Mouse (Mus musculus) stomach, postnatal 0 days (tissue): ENCODE measurements at regions not wholly inside any gene's neighbourhood (a gene's known extent, or its start where the extent isn't known, plus 50 kb on each side); places are given as distances from the start of the nearest gene placed in this dataset.

ENCODE experiments used
- ATAC-seq: fragments of 200-750 bp; cut with Nextera tagmentation; 2 replicates; pipeline ENCODE4 v1.8.0; 2017; ENCODE audit not compliant: low FRiP score, low TSS enrichment
- DNase-seq: peaks from one replicate; pipeline ENCODE4 v3.0.0-alpha.2; 2016; ENCODE audit warnings: low spot score
- H3K27ac ChIP-seq: fragments of 300-500 bp; sonication (generic); replicated peaks from 2 replicates; pipeline ENCODE4 v1.5.1; 2014; ENCODE audit warnings: mild to moderate bottlenecking, control low read depth
- H3K27me3 ChIP-seq: fragments of 300-500 bp; sonication (generic); 2 replicates; pipeline ENCODE4 v1.6.1; 2014; ENCODE audit warnings: low read length; ENCODE audit not compliant: control insufficient read depth, insufficient read depth
- H3K36me3 ChIP-seq: fragments of 300-500 bp; sonication (generic); 2 replicates; pipeline ENCODE4 v1.6.1; 2014; ENCODE audit warnings: low read length, mixed read lengths; ENCODE audit not compliant: control insufficient read depth, insufficient read depth
- H3K4me1 ChIP-seq: fragments of 300-500 bp; sonication (generic); replicated peaks from 2 replicates; pipeline ENCODE4 v1.6.1; 2014; ENCODE audit warnings: antibody characterized with exemption; ENCODE audit not compliant: control insufficient read depth, insufficient read depth
- H3K4me2 ChIP-seq: fragments of 300-500 bp; sonication (generic); replicated peaks from 2 replicates; pipeline ENCODE4 v1.6.1; 2014; ENCODE audit warnings: low read depth, mild to moderate bottlenecking, control low read depth, moderate library complexity
- H3K4me3 ChIP-seq: fragments of 300-500 bp; sonication (generic); 2 replicates; pipeline ENCODE4 v1.5.1; 2014; ENCODE audit warnings: low read depth, low read length, control low read depth
- H3K9ac ChIP-seq: fragments of 300-500 bp; sonication (generic); 2 replicates; pipeline ENCODE4 v1.6.1; 2014; ENCODE audit warnings: mild to moderate bottlenecking, low read length, control low read depth, mixed read lengths
- H3K9me3 ChIP-seq: fragments of 300-500 bp; sonication (generic); 2 replicates; pipeline ENCODE4 v1.6.1; 2016; ENCODE audit warnings: low read length; ENCODE audit not compliant: control insufficient read depth
- CTCF ChIP-seq: IDR thresholded peaks from 2 replicates; pipeline ENCODE4 v1.5.1; 2016; ENCODE audit warnings: antibody characterized with exemption, low read depth, mild to moderate bottlenecking, moderate library complexity
- EP300 ChIP-seq: optimal IDR thresholded peaks from 2 replicates; pipeline ENCODE3; 2016; ENCODE audit warnings: antibody characterized with exemption
- WGBS: fragments of 180-500 bp; shearing (Covaris S2); extraction: QIAGEN DNeasy Blood & Tissue Kit; methylation state at CpG from one replicate; pipeline ENCODE4 v1.1.7; 2014; 5-methylcytosine and 5-hydroxymethylcytosine counted together

GRCm38 (mm10) chr10:41018888-41019287 is 53.2 kb downstream of the Gpr6 start:
- no peak for DNase-seq
- TF ChIP-seq EP300: no peak
- no peak for TF ChIP-seq CTCF
- H3K36me3 ChIP-seq: no peaks in the 10 kb centered on the region
- no peaks in the 10 kb centered on the region for H3K9me3 ChIP-seq
- WGBS: 56% methylated on average over 5 of the region's 5 CpGs
- no peak overlapping the region for H3K4me2 ChIP-seq
- no peak overlapping the region for H3K4me3 ChIP-seq
- no peaks in the 10 kb centered on the region for H3K27me3 ChIP-seq
- no peak overlapping the region for H3K9ac ChIP-seq
- no peak for ATAC-seq
- H3K4me1 ChIP-seq: no peaks in the 10 kb centered on the region
- no peak overlapping the region for H3K27ac ChIP-seq

- H3K27ac ChIP-seq: no peak overlapping the region
- no peak overlapping the region for H3K4me3 ChIP-seq
- ATAC-seq: no peak
Measured at GRCm38 (mm10) chr10:41016547-41016946, 55.5 kb downstream of the Gpr6 start.

GRCm38 (mm10) chr10:41015654-41016053 is 56.4 kb downstream of the Gpr6 start:
- H3K27ac ChIP-seq: no peak overlapping the region
- 0 out of 2 replicates have a peak, but pooled peaks have one; percentile 49 for ATAC-seq
- H3K9me3 ChIP-seq: no peaks in the 10 kb centered on the region
- no peaks in the 10 kb centered on the region for H3K27me3 ChIP-seq
- no peak overlapping the region for H3K9ac ChIP-seq
- 30% methylated on average over 4 of the region's 4 CpGs for WGBS
- H3K4me3 ChIP-seq: no peak overlapping the region
- no peak overlapping the region for H3K4me2 ChIP-seq
- H3K36me3 ChIP-seq: no peaks in the 10 kb centered on the region
- H3K4me1 ChIP-seq: no peaks in the 10 kb centered on the region
- TF ChIP-seq EP300: no peak
- peak; percentile 76 for TF ChIP-seq CTCF
- DNase-seq: peak; percentile 74

More at GRCm38 (mm10) chr10:41016547-41016946, 55.5 kb downstream of the Gpr6 start:
- TF ChIP-seq CTCF (no peak), EP300 (no peak)
- DNase-seq: no peak
- no peaks in the 10 kb centered on the region for H3K4me1 ChIP-seq
- 33% methylated on average over 7 of the region's 7 CpGs for WGBS
- no peak overlapping the region for H3K4me2 ChIP-seq
- H3K27me3 ChIP-seq: no peaks in the 10 kb centered on the region
- H3K36me3 ChIP-seq: no peaks in the 10 kb centered on the region
- H3K9me3 ChIP-seq: no peaks in the 10 kb centered on the region
- H3K9ac ChIP-seq: no peak overlapping the region

GRCm38 (mm10) chr10:41010585-41010984 is 61.5 kb downstream of the Gpr6 start:
- Histone ChIP-seq H3K9me3 (no peaks in the 10 kb centered on the region), H3K4me2 (no peak overlapping the region), H3K36me3 (no peaks in the 10 kb centered on the region), H3K27ac (no peak overlapping the region), H3K27me3 (no peaks in the 10 kb centered on the region), H3K4me1 (no peaks in the 10 kb centered on the region), H3K9ac (no peak overlapping the region), H3K4me3 (no peak overlapping the region)
- DNase-seq (no peak), ATAC-seq (no peak)
- no peak for TF ChIP-seq EP300
- no peak for TF ChIP-seq CTCF
- 81% methylated on average over 2 of the region's 2 CpGs for WGBS

DNA sequence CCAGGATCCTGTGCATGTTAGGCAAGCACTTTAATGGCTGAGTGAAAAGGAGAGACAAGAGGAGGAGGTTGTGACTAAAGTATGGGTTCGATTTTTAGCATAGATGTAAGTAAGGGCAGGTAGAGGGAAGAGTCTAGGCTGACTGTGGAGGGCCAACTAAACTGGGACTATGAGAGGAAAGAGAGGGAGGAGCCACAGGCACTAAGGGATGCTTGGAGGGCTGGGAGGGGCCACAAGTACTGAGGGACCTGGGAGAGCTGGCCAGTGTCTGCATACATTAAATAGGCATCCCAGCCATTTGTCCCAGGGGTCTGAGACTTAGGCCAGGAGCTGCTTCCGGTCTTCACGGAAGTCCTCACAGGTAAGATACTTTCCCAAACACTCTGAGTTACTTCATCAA is 64.2 kb downstream of the Gpr6 start:
- DNase-seq (no peak), ATAC-seq (no peak)
- no peak overlapping the region for H3K4me3 ChIP-seq
- no peaks in the 10 kb centered on the region for H3K36me3 ChIP-seq
- WGBS: 74% methylated on average over 3 of the region's 3 CpGs
- H3K27me3 ChIP-seq: no peaks in the 10 kb centered on the region
- H3K27ac ChIP-seq: no peak overlapping the region
- no peaks in the 10 kb centered on the region for H3K9me3 ChIP-seq
- H3K4me2 ChIP-seq: no peak overlapping the region
- TF ChIP-seq EP300: no peak
- TF ChIP-seq CTCF: no peak
- no peak overlapping the region for H3K9ac ChIP-seq
- H3K4me1 ChIP-seq: no peaks in the 10 kb centered on the region

- no peak for TF ChIP-seq CTCF
- no peak for TF ChIP-seq EP300
- peak; percentile 82 for ATAC-seq
- no peak overlapping the region for H3K4me2 ChIP-seq
- no peak overlapping the region for H3K4me3 ChIP-seq
- no peaks in the 10 kb centered on the region for H3K9me3 ChIP-seq
- H3K36me3 ChIP-seq: no peaks in the 10 kb centered on the region
- 65% methylated on average over 9 of the region's 9 CpGs for WGBS
- H3K27me3 ChIP-seq: no peaks in the 10 kb centered on the region
- peak; percentile 66 for DNase-seq
- no peak overlapping the region for H3K27ac ChIP-seq
- no peak overlapping the region for H3K9ac ChIP-seq
- H3K4me1 ChIP-seq: no peaks in the 10 kb centered on the region
Measured at GRCm38 (mm10) chr10:41006634-41007033, 65.5 kb downstream of the Gpr6 start.
